Mouse (Mus musculus): ENCODE data around the gene 4930444G20Rik. TPM values are rescaled to one million over a fixed set of nuclear protein-coding genes. Genes with fewer than 3 reads are reported as not detected.
"Not testable (repeated sequence)": the region's sequence is repeated elsewhere in the genome, so short reads cannot be mapped to it uniquely, and the experiment has no call there.

The 4930444G20Rik gene
- not detected in 2 replicates for total RNA-seq (2012; rRNA removed)
- not detected for polyA plus RNA-seq (2012; ENCODE audit: insufficient read depth in 1 of 2, insufficient read length in 2 of 2, low read depth in 1 of 2, low replicate concordance in 2 of 2, missing spikeins in 1 of 2)

- H3K79me2 ChIP-seq (ENCODE audit: control insufficient read depth, insufficient read depth, low read length, poor library complexity); H3K27ac ChIP-seq (ENCODE audit: control insufficient read depth, low read depth, low read length); H3K36me3 ChIP-seq (ENCODE audit: control insufficient read depth in 1 of 2, insufficient read depth in 2 of 2, low read length in 2 of 2); H3K27me3 ChIP-seq (ENCODE audit: control insufficient read depth in 1 of 2, insufficient read depth in 2 of 2, low read length in 2 of 2); H3K9me3 ChIP-seq (replicated peaks; ENCODE audit: insufficient read depth, low read length); H3K4me3 ChIP-seq (ENCODE audit: control insufficient read depth in 1 of 2, insufficient read depth in 1 of 2, low read depth in 2 of 2, low read length in 2 of 2); H3K9ac ChIP-seq (ENCODE audit: control insufficient read depth, low read depth, low read length, poor library complexity, severe bottlenecking); H3K4me1 ChIP-seq (ENCODE audit: control insufficient read depth in 1 of 2, insufficient read depth in 2 of 2, low read length in 2 of 2); DNase-seq (ENCODE audit: low read depth, low spot score): not testable (repeated sequence)
These were observed at the start of gene 4930444G20Rik for GRCm38 (mm10) chr10:22067979-22068378. Gene 4930444G20Rik, minus strand, starts transcription at chr10:22068079.

GRCm38 (mm10) chr10:22074531-22074930 is 6.7 kb upstream of the 4930444G20Rik start:
- H3K27me3 ChIP-seq (ENCODE audit: control insufficient read depth in 1 of 2, insufficient read depth in 2 of 2, low read length in 2 of 2) = no peaks in the 10 kb centered on the region; a peak in 1 of 4 replicates
- TF ChIP-seq EP300 (IDR thresholded peaks at IDR 0.05; ENCODE audit: low read depth in 1 of 2, low read length in 2 of 2) = no peak
- no peak for TF ChIP-seq ETS1 (IDR thresholded peaks at IDR 0.05; ENCODE audit: low read depth, low read length)
- no peak for TF ChIP-seq CHD1 (IDR thresholded peaks at IDR 0.05; ENCODE audit: low read depth, low read length)
- no peak for TF ChIP-seq MYC (IDR thresholded peaks at IDR 0.05; ENCODE audit: low read depth, low read length)
- no peak for TF ChIP-seq ELF1 (IDR thresholded peaks at IDR 0.05; ENCODE audit: low read depth, low read length)
- no peak for TF ChIP-seq TCF12 (IDR thresholded peaks at IDR 0.05; ENCODE audit: low read depth, low read length)
- no peak for TF ChIP-seq MYB (IDR thresholded peaks at IDR 0.05; ENCODE audit: low read depth, low read length)
- TF ChIP-seq SMC3 (IDR thresholded peaks at IDR 0.05; ENCODE audit: low read depth, low read length) = no peak
- no peak overlapping the region for H3K9ac ChIP-seq (ENCODE audit: control insufficient read depth, low read depth, low read length, poor library complexity, severe bottlenecking)
- no peak overlapping the region for H3K4me3 ChIP-seq (ENCODE audit: control insufficient read depth in 1 of 2, insufficient read depth in 1 of 2, low read depth in 2 of 2, low read length in 2 of 2)
- H3K27ac ChIP-seq (ENCODE audit: control insufficient read depth, low read depth, low read length) = no peak overlapping the region
- no peaks in the 10 kb centered on the region for H3K9me3 ChIP-seq (replicated peaks; ENCODE audit: insufficient read depth, low read length)
- DNase-seq (ENCODE audit: low read depth, low spot score) = no peak
- no peaks in the 10 kb centered on the region for H3K79me2 ChIP-seq (ENCODE audit: control insufficient read depth, insufficient read depth, low read length, poor library complexity)
- no peaks in the 10 kb centered on the region; a peak in 1 of 4 replicates for H3K36me3 ChIP-seq (ENCODE audit: control insufficient read depth in 1 of 2, insufficient read depth in 2 of 2, low read length in 2 of 2)
- H3K4me1 ChIP-seq (ENCODE audit: control insufficient read depth in 1 of 2, insufficient read depth in 2 of 2, low read length in 2 of 2) = no peaks in the 10 kb centered on the region

GRCm38 (mm10) chr10:22072739-22073138 is 4.9 kb upstream of the 4930444G20Rik start:
- Histone ChIP-seq H3K27ac (ENCODE audit: control insufficient read depth, low read depth, low read length) (no peak overlapping the region), H3K9me3 (replicated peaks; ENCODE audit: insufficient read depth, low read length) (no peaks in the 10 kb centered on the region), H3K79me2 (ENCODE audit: control insufficient read depth, insufficient read depth, low read length, poor library complexity) (no peaks in the 10 kb centered on the region), H3K27me3 (ENCODE audit: control insufficient read depth in 1 of 2, insufficient read depth in 2 of 2, low read length in 2 of 2) (no peaks in the 10 kb centered on the region), H3K4me3 (ENCODE audit: control insufficient read depth in 1 of 2, insufficient read depth in 1 of 2, low read depth in 2 of 2, low read length in 2 of 2) (no peak overlapping the region), H3K36me3 (ENCODE audit: control insufficient read depth in 1 of 2, insufficient read depth in 2 of 2, low read length in 2 of 2) (no peaks in the 10 kb centered on the region; a peak in 1 of 4 replicates), H3K4me1 (ENCODE audit: control insufficient read depth in 1 of 2, insufficient read depth in 2 of 2, low read length in 2 of 2) (no peaks in the 10 kb centered on the region), H3K9ac (ENCODE audit: control insufficient read depth, low read depth, low read length, poor library complexity, severe bottlenecking) (no peak overlapping the region)
- DNase-seq (ENCODE audit: low read depth, low spot score) = peak; percentile 6
- TF ChIP-seq BHLHE40 (IDR thresholded peaks at IDR 0.05; ENCODE audit: borderline replicate concordance, low read depth, low read length) (no peak), USF1 (IDR thresholded peaks at IDR 0.05; ENCODE audit: low read depth, low read length) (no peak), MXI1 (IDR thresholded peaks at IDR 0.05; ENCODE audit: low read depth, low read length) (no peak), CTCF (IDR thresholded peaks at IDR 0.05 in 2 of 3, conservative IDR thresholded peaks at IDR 0.05 in 1 of 3; ENCODE audit: control insufficient read depth in 1 of 3, insufficient read depth in 1 of 3, low read depth in 2 of 3, low read length in 3 of 3, poor library complexity in 1 of 3, severe bottlenecking in 1 of 3) (peak in 2 of 3 experiments; percentile 22 to 34; a peak in 3 of 6 replicates), E2F4 (IDR thresholded peaks at IDR 0.05; ENCODE audit: borderline replicate concordance, low read depth, low read length) (no peak)

Data from MEL (cell line).